Mouse (Mus musculus) bone marrow, adult 2 months (tissue): ENCODE measurements at regions not wholly inside any gene's neighbourhood (a gene's known extent, or its start where the extent isn't known, plus 50 kb on each side); places are given as distances from the start of the nearest gene placed in this dataset.

ENCODE experiments used
- CTCF ChIP-seq: fragments of 200-500 bp; IDR thresholded peaks from 2 replicates; pipeline ENCODE4 v1.5.1; 2011; ENCODE audit warnings: low read length, control low read depth; ENCODE audit not compliant: control insufficient read depth, insufficient read depth
- POLR2A ChIP-seq: fragments of 200-500 bp; IDR thresholded peaks from 2 replicates; pipeline ENCODE4 v1.6.1; 2011; ENCODE audit warnings: low read depth, mild to moderate bottlenecking, control low read depth, low read length, borderline replicate concordance; ENCODE audit not compliant: control insufficient read depth

- TF ChIP-seq POLR2A, result no peak
- TF ChIP-seq CTCF, result no peak
Measured at GRCm38 (mm10) chr19:15829158-15829557, 118.0 kb downstream of the Psat1 start.
